Mouse (Mus musculus): Measurements from ENCODE around the gene Prss38.
A peak's percentile ranks its signal among the peaks of the same experiment; 100 is the strongest.
"Not testable (repeated sequence)": the region's sequence is repeated elsewhere in the genome, so short reads cannot be mapped to it uniquely, and the experiment has no call there.

Prss38 gene

GRCm38 (mm10) chr11:59369848-59370247 lies 5.6 kb downstream of the Prss38 start:
- no peak for DNase-seq (ENCODE audit: low spot score in 2 of 2)

- not testable (repeated sequence) for DNase-seq (ENCODE audit: low spot score in 2 of 2)
Observed at GRCm38 (mm10) chr11:59367955-59368354, 7.5 kb downstream of the Prss38 start.

- DNase-seq (ENCODE audit: low spot score in 2 of 2) = no peak
Observed at GRCm38 (mm10) chr11:59366633-59367032, 8.8 kb downstream of the Prss38 start.

GRCm38 (mm10) chr11:59366031-59366430 lies 9.4 kb downstream of the Prss38 start:
- no peak for DNase-seq (ENCODE audit: low spot score in 2 of 2)

GRCm38 (mm10) chr11:59364417-59364816 lies 11.0 kb downstream of the Prss38 start:
- DNase-seq (ENCODE audit: low spot score in 2 of 2) = no peak

- no peak for DNase-seq (ENCODE audit: low spot score in 2 of 2)
Observed at GRCm38 (mm10) chr11:59364007-59364406, 11.4 kb downstream of the Prss38 start.

GRCm38 (mm10) chr11:59361291-59361690 lies 14.2 kb downstream of the Prss38 start:
- DNase-seq (ENCODE audit: low spot score in 2 of 2) = no peak

- no peak for DNase-seq (ENCODE audit: low spot score in 2 of 2)
Observed at GRCm38 (mm10) chr11:59356874-59357289, 18.6 kb downstream of the Prss38 start.

- DNase-seq (ENCODE audit: low spot score in 2 of 2) = no peak
Observed at GRCm38 (mm10) chr11:59354793-59355192, 20.7 kb downstream of the Prss38 start.

GRCm38 (mm10) chr11:59350326-59350725 lies 25.1 kb downstream of the Prss38 start:
- DNase-seq (ENCODE audit: low spot score in 2 of 2) = no peak

- DNase-seq (ENCODE audit: low spot score in 2 of 2) = no peak
Observed at GRCm38 (mm10) chr11:59346166-59346910, 29.1 kb downstream of the Prss38 start.

GRCm38 (mm10) chr11:59342956-59343355 lies 32.5 kb downstream of the Prss38 start:
- no peak for DNase-seq (ENCODE audit: low spot score in 2 of 2)

- DNase-seq (ENCODE audit: low spot score in 2 of 2) = peak; percentile 73 to 81
Observed at GRCm38 (mm10) chr11:59338736-59339120, 36.7 kb downstream of the Prss38 start.

GRCm38 (mm10) chr11:59337955-59338735 lies 37.3 kb downstream of the Prss38 start:
- peak in 1 of 2 experiments; percentile 43 for DNase-seq (ENCODE audit: low spot score in 2 of 2)

- no peak for DNase-seq (ENCODE audit: low spot score in 2 of 2)
Observed at GRCm38 (mm10) chr11:59336381-59336780, 39.1 kb downstream of the Prss38 start.

- no peak for DNase-seq (ENCODE audit: low spot score in 2 of 2)
Observed at GRCm38 (mm10) chr11:59335942-59336341, 39.5 kb downstream of the Prss38 start.

GRCm38 (mm10) chr11:59335150-59335549 lies 40.3 kb downstream of the Prss38 start:
- DNase-seq (ENCODE audit: low spot score in 2 of 2) = no peak

GRCm38 (mm10) chr11:59332938-59333337 lies 42.5 kb downstream of the Prss38 start:
- DNase-seq (ENCODE audit: low spot score in 2 of 2) = no peak

- DNase-seq (ENCODE audit: low spot score in 2 of 2) = no peak
Observed at GRCm38 (mm10) chr11:59331167-59331869, 44.1 kb downstream of the Prss38 start.

- peak in 1 of 2 experiments; percentile 66 for DNase-seq (ENCODE audit: low spot score in 2 of 2)
Observed at GRCm38 (mm10) chr11:59330560-59330959, 44.9 kb downstream of the Prss38 start.

- DNase-seq (ENCODE audit: low spot score in 2 of 2) = no peak
Observed at GRCm38 (mm10) chr11:59329616-59330015, 45.8 kb downstream of the Prss38 start.

- DNase-seq (ENCODE audit: low spot score in 2 of 2) = no peak
Observed at GRCm38 (mm10) chr11:59327625-59328024, 47.8 kb downstream of the Prss38 start.

Measured in left cerebral cortex, adult 9 months (tissue).